25 mouse cellular contexts compared by ENCODE assay signal in genomic region chr11:20789015-20789414, GRCm38 (mm10). TPM values are rescaled to one million over a fixed set of nuclear protein-coding genes. Genes with fewer than 3 reads are reported as not detected.
DNase-seq lines count a peak whose midpoint lies in the region; ATAC-seq lines count a peak whose summit lies in the region.
"Had no signal": no experiment of that assay in that cellular context is flagged by ENCODE, and none has a peak within 500 bp of the region (broad histone marks: within the 10 kb centered on the region; RNA-seq: fewer than 3 reads in every experiment).

No protein-coding gene starts in this region.

- H3K4me3 ChIP-seq in limb, embryonic 11.5 days (ENCODE audit: low read depth, low read length), result no peak overlapping the region
- H3K4me3 ChIP-seq in limb, embryonic 10.5 days, result no peak overlapping the region
- H3K4me3 ChIP-seq in limb, embryonic 12.5 days (replicated peaks), result no peak overlapping the region
- H3K4me3 ChIP-seq: embryonic facial prominence, embryonic 12.5 days; embryonic facial prominence, embryonic 15.5 days; heart, adult 2 months; heart, embryonic 10.5 days; heart, embryonic 13.5 days; hindbrain, embryonic 12.5 days; hindbrain, embryonic 15.5 days had no signal

- 0 out of 2 replicates have a peak, but pooled peaks cover 2% of the 10 kb centered on the region for H3K4me1 ChIP-seq in limb, embryonic 11.5 days (ENCODE audit: control insufficient read depth, insufficient read depth, low read length)
- peaks cover 7% of the 10 kb centered on the region; the same call in 1 of the 2 replicates for H3K4me1 ChIP-seq in limb, embryonic 10.5 days
- peaks cover 10% of the 10 kb centered on the region; the same call in 1 of the 2 replicates for H3K4me1 ChIP-seq in limb, embryonic 12.5 days (replicated peaks)
- H3K4me1 ChIP-seq: embryonic facial prominence, embryonic 12.5 days; embryonic facial prominence, embryonic 15.5 days; heart, embryonic 13.5 days; hindbrain, embryonic 12.5 days; hindbrain, embryonic 15.5 days had no signal

- ATAC-seq in limb, embryonic 11.5 days (ENCODE audit: insufficient number of reproducible peaks, low FRiP score, low TSS enrichment, low read depth), result peak; percentile 67; the same call in 1 of the 2 replicates
- no peak; the same call in 1 of the 2 replicates for ATAC-seq in limb, embryonic 12.5 days (ENCODE audit: insufficient number of reproducible peaks, insufficient read depth, low FRiP score, low TSS enrichment, low read depth)
- ATAC-seq in monocyte, adult 5-6 weeks (replicated peaks; ENCODE audit: insufficient number of reproducible peaks, low FRiP score, low TSS enrichment, poor library complexity, severe bottlenecking), result no peak
- ATAC-seq: forebrain, embryonic 14.5 days; forebrain, postnatal 0 days had no signal

- 38% methylated on average over 1 of the region's 1 CpGs for WGBS in limb, embryonic 11.5 days
- WGBS in limb, embryonic 10.5 days, result 66% methylated on average over 1 of the region's 1 CpGs
- 22% methylated on average over 1 of the region's 1 CpGs for WGBS in limb, embryonic 12.5 days

- H3K27me3 ChIP-seq in limb, embryonic 11.5 days (ENCODE audit: control insufficient read depth, insufficient read depth, low read length), result no peaks in the 10 kb centered on the region
- H3K27me3 ChIP-seq in limb, embryonic 10.5 days (ENCODE audit: low read depth, poor library complexity, severe bottlenecking), result no peaks in the 10 kb centered on the region
- H3K27me3 ChIP-seq in limb, embryonic 12.5 days, result no peaks in the 10 kb centered on the region; the same call in 1 of the 2 replicates
- H3K27me3 ChIP-seq: embryonic facial prominence, embryonic 12.5 days; embryonic facial prominence, embryonic 15.5 days; heart, embryonic 13.5 days; hindbrain, embryonic 12.5 days; hindbrain, embryonic 15.5 days had no signal

- H3K27ac ChIP-seq in limb, embryonic 11.5 days (replicated peaks; ENCODE audit: low read depth, low read length), result no peak overlapping the region
- no peak overlapping the region; the same call in 1 of the 2 replicates for H3K27ac ChIP-seq in limb, embryonic 10.5 days
- H3K27ac ChIP-seq in limb, embryonic 12.5 days, result 0 out of 2 replicates have a peak overlapping the region, but pooled peaks have one; percentile 26
- H3K27ac ChIP-seq: embryonic facial prominence, embryonic 12.5 days; embryonic facial prominence, embryonic 15.5 days; heart, adult 2 months; heart, embryonic 10.5 days; heart, embryonic 13.5 days; hindbrain, embryonic 12.5 days; hindbrain, embryonic 15.5 days had no signal

- H3K36me3 ChIP-seq in limb, embryonic 11.5 days (ENCODE audit: control insufficient read depth, insufficient read depth, low read length), result no peaks in the 10 kb centered on the region
- H3K36me3 ChIP-seq in limb, embryonic 10.5 days, result no peaks in the 10 kb centered on the region
- H3K36me3 ChIP-seq in limb, embryonic 12.5 days, result no peaks in the 10 kb centered on the region
- H3K36me3 ChIP-seq: embryonic facial prominence, embryonic 12.5 days; embryonic facial prominence, embryonic 15.5 days; heart, embryonic 10.5 days; heart, embryonic 13.5 days; hindbrain, embryonic 12.5 days; hindbrain, embryonic 15.5 days had no signal

- H3K9ac ChIP-seq in limb, embryonic 11.5 days (ENCODE audit: low read length), result no peak overlapping the region
- no peak overlapping the region for H3K9ac ChIP-seq in limb, embryonic 12.5 days (replicated peaks)
- H3K9ac ChIP-seq: embryonic facial prominence, embryonic 12.5 days; embryonic facial prominence, embryonic 15.5 days; forebrain, postnatal 0 days; heart, embryonic 13.5 days; hindbrain, embryonic 12.5 days; hindbrain, embryonic 15.5 days had no signal

- no peak overlapping the region for H3K4me2 ChIP-seq in limb, embryonic 11.5 days (ENCODE audit: low read depth, severe bottlenecking)
- H3K4me2 ChIP-seq in limb, embryonic 12.5 days, result no peak overlapping the region
- H3K4me2 ChIP-seq: embryonic facial prominence, embryonic 12.5 days; embryonic facial prominence, embryonic 15.5 days; heart, embryonic 13.5 days; hindbrain, embryonic 12.5 days; hindbrain, embryonic 15.5 days had no signal

- no peaks in the 10 kb centered on the region for H3K9me3 ChIP-seq in limb, embryonic 11.5 days (ENCODE audit: control insufficient read depth, low read length)
- H3K9me3 ChIP-seq in limb, embryonic 10.5 days (replicated peaks), result no peaks in the 10 kb centered on the region
- peaks cover 15% of the 10 kb centered on the region for H3K9me3 ChIP-seq in limb, embryonic 12.5 days
- H3K9me3 ChIP-seq: embryonic facial prominence, embryonic 12.5 days; embryonic facial prominence, embryonic 15.5 days; hindbrain, embryonic 15.5 days had no signal

- peak; percentile 12 for DNase-seq in heart, adult 11 months
- DNase-seq in heart, postnatal 25 days (ENCODE audit: low spot score), result no peak
- DNase-seq in limb, embryonic 11.5 days (ENCODE audit: low spot score), result no peak
- no peak for DNase-seq in limb, embryonic 10.5 days (ENCODE audit: low spot score)
- peak; percentile 34 for DNase-seq in R1 (ENCODE audit: low read depth, low spot score)
- no peak for DNase-seq in gastrocnemius, adult 18-20 months (ENCODE audit: low spot score)
- DNase-seq: adrenal gland, postnatal 10 days; adrenal gland, postnatal 36 days; cerebellum, adult 11 months; cerebellum, adult 2 months; cerebellum, adult 9-11 months; cerebellum, postnatal 25 days; forebrain, postnatal 0 days; gastrocnemius, postnatal 25 days; heart, adult 2 months; heart, postnatal 14 days had no signal

- intact Hi-C loops in heart, postnatal 25 days (cut with DNase I), result no loop called here

RNA-seq across cellular contexts. Expression of gene Lgalsl, which starts 41.8 kb away (rescaled TPM):
- total RNA-seq in heart, postnatal 25 days (2021), result 10 to 100 TPM; 32.3 to 40.3 TPM
- polyA plus RNA-seq in limb, embryonic 11.5 days (2014; fragmentation: Nextera tagmentation; extraction: Ambion mirVana), result 28.1 and 29.6 TPM in 2 replicates
- 29.8 and 31.3 TPM in 2 replicates for polyA plus RNA-seq in limb, embryonic 10.5 days (2016; fragmentation: Nextera tagmentation; extraction: Ambion mirVana)
- 33.7 and 37.3 TPM in 2 replicates for polyA plus RNA-seq in limb, embryonic 12.5 days (2016; fragmentation: Nextera tagmentation; extraction: Ambion mirVana)
- total RNA-seq in gastrocnemius, adult 18-20 months (2021), result 10 to 100 TPM; 69.7 to 76.0 TPM
- 2.4 to 11.7 TPM (median 3.9 TPM) in 3 replicates for total RNA-seq in monocyte, adult 5-6 weeks (2017)

RNA-seq across cellular contexts. Expression of gene Aftph, which starts 47.6 kb away (rescaled TPM):
- 10 to 100 TPM; 21.3 to 25.5 TPM for total RNA-seq in heart, postnatal 25 days (2021)
- 16.5 and 19.0 TPM in 2 replicates for polyA plus RNA-seq in limb, embryonic 11.5 days (2014; fragmentation: Nextera tagmentation; extraction: Ambion mirVana)
- 14.9 and 15.8 TPM in 2 replicates for polyA plus RNA-seq in limb, embryonic 10.5 days (2016; fragmentation: Nextera tagmentation; extraction: Ambion mirVana)
- polyA plus RNA-seq in limb, embryonic 12.5 days (2016; fragmentation: Nextera tagmentation; extraction: Ambion mirVana), result 17.7 and 18.6 TPM in 2 replicates
- 10 to 100 TPM; 18.1 to 22.2 TPM for total RNA-seq in gastrocnemius, adult 18-20 months (2021)
- total RNA-seq in monocyte, adult 5-6 weeks (2017), result 154 to 161 TPM (median 158 TPM) in 3 replicates

Comparison
In these comparisons a context has a peak if more than half of its experiments do, and no peak if none do; other contexts are left out.
1. DNase-seq: peak in heart, adult 11 months (single experiment) and R1 (single experiment); none in heart, postnatal 25 days (single experiment), limb, embryonic 11.5 days (single experiment), limb, embryonic 10.5 days (single experiment) and gastrocnemius, adult 18-20 months (single experiment).